9 mouse cellular contexts compared by ENCODE assay signal in genomic region chr3:108013331-108013871, GRCm38 (mm10). TPM values are rescaled to one million over a fixed set of nuclear protein-coding genes. Genes with fewer than 3 reads are reported as not detected.
DNase-seq lines count a peak whose midpoint lies in the region; ATAC-seq and TF ChIP-seq lines count a peak whose summit lies in the region.
"Had no signal": no experiment of that assay in that cellular context is flagged by ENCODE, and none has a peak within 500 bp of the region (broad histone marks: within the 10 kb centered on the region; RNA-seq: fewer than 3 reads in every experiment).

No protein-coding gene starts in this region.

- peak overlapping the region; percentile 2; the same call in 1 of the 2 replicates for H3K27ac ChIP-seq in cerebellum, adult 2 months (ENCODE audit: insufficient read depth, low read length)
- no peak overlapping the region; the same call in 1 of the 2 replicates for H3K27ac ChIP-seq in MEL (ENCODE audit: control insufficient read depth, low read depth, low read length)
- no peak overlapping the region for H3K27ac ChIP-seq in thymus, adult 2 months (ENCODE audit: control insufficient read depth, insufficient read depth, low read length)

- no peak overlapping the region for H3K4me3 ChIP-seq in cerebellum, adult 2 months (replicated peaks; ENCODE audit: insufficient read depth, low read depth, low read length)
- H3K4me3 ChIP-seq in MEL (ENCODE audit: control insufficient read depth in 1 of 2, insufficient read depth in 1 of 2, low read depth in 2 of 2, low read length in 2 of 2) = no peak overlapping the region
- H3K4me3 ChIP-seq in lung, adult 2 months (replicated peaks; ENCODE audit: extremely low read depth, low read depth, low read length) = peak overlapping the region; percentile 15
- H3K4me3 ChIP-seq in thymus, adult 2 months (ENCODE audit: control insufficient read depth, insufficient read depth, low read length) = no peak overlapping the region

- no peak for TF ChIP-seq CTCF in cerebellum, adult 2 months (IDR thresholded peaks at IDR 0.05; ENCODE audit: borderline replicate concordance, insufficient read depth, low read depth, low read length)
- TF ChIP-seq CTCF in MEL (IDR thresholded peaks at IDR 0.05 in 2 of 3, conservative IDR thresholded peaks at IDR 0.05 in 1 of 3; ENCODE audit: control insufficient read depth in 1 of 3, insufficient read depth in 1 of 3, low read depth in 2 of 3, low read length in 3 of 3, poor library complexity in 1 of 3, severe bottlenecking in 1 of 3) = no peak
- no peak for TF ChIP-seq CTCF in lung, adult 2 months (IDR thresholded peaks at IDR 0.05; ENCODE audit: insufficient read depth, low read length)
- no peak for TF ChIP-seq CTCF in thymus, adult 2 months (IDR thresholded peaks at IDR 0.05; ENCODE audit: borderline replicate concordance, control insufficient read depth, extremely low read depth, insufficient read depth, low read length, poor library complexity)

- H3K9ac ChIP-seq in MEL (ENCODE audit: control insufficient read depth, low read depth, low read length, poor library complexity, severe bottlenecking) = no peak overlapping the region

- DNase-seq in cerebellum, adult 2 months = peak in 1 of 2 experiments; percentile 28
- DNase-seq in MEL (ENCODE audit: low read depth, low spot score) = peak; percentile 85
- peak; percentile 63 to 80 for DNase-seq in frontal cortex, postnatal 36 days (ENCODE audit: low spot score in 2 of 2)
- DNase-seq in kidney, postnatal 10 days = peak; percentile 66
- DNase-seq in lung, adult 2 months = peak; percentile 76
- no peak for DNase-seq in neural tube, embryonic 10.5 days (ENCODE audit: extremely low spot score, low spot score)
- DNase-seq in thymus, adult 2 months = no peak

- H3K9me3 ChIP-seq in MEL (replicated peaks; ENCODE audit: insufficient read depth, low read length) = no peaks in the 10 kb centered on the region

- peak in 1 of 2 experiments; percentile 40; a peak in 1 of 4 replicates for TF ChIP-seq EP300 in MEL (IDR thresholded peaks at IDR 0.05; ENCODE audit: low read depth in 1 of 2, low read length in 2 of 2)

- no peaks in the 10 kb centered on the region for H3K27me3 ChIP-seq in cerebellum, adult 2 months (ENCODE audit: control insufficient read depth, insufficient read depth, low read length)
- no peaks in the 10 kb centered on the region for H3K27me3 ChIP-seq in MEL (ENCODE audit: control insufficient read depth in 1 of 2, insufficient read depth in 2 of 2, low read length in 2 of 2)
- H3K27me3 ChIP-seq in thymus, adult 2 months (ENCODE audit: control insufficient read depth, insufficient read depth, low read length) = no peaks in the 10 kb centered on the region

- TF ChIP-seq RAD21 in MEL (IDR thresholded peaks at IDR 0.05; ENCODE audit: low read depth, low read length) = no peak

- H3K36me3 ChIP-seq in MEL (ENCODE audit: control insufficient read depth in 1 of 2, insufficient read depth in 2 of 2, low read length in 2 of 2) = peaks cover 0 to 3% of the 10 kb centered on the region in 2 experiments; a peak in 1 of 4 replicates
- no peaks in the 10 kb centered on the region for H3K36me3 ChIP-seq in thymus, adult 2 months (ENCODE audit: control insufficient read depth, insufficient read depth, low read length)

- ATAC-seq in cerebellum, adult (ENCODE audit: insufficient number of reproducible peaks, low FRiP score, low TSS enrichment) = no peak

- TF ChIP-seq POLR2A in cerebellum, adult 2 months (IDR thresholded peaks at IDR 0.05; ENCODE audit: borderline replicate concordance, insufficient read depth, low read length) = no peak
- no peak for TF ChIP-seq POLR2A in MEL (IDR thresholded peaks at IDR 0.05; ENCODE audit: control insufficient read depth in 1 of 2, insufficient read depth in 1 of 2, low read depth in 1 of 2, low read length in 2 of 2, poor library complexity in 1 of 2)
- TF ChIP-seq POLR2A in lung, adult 2 months (IDR thresholded peaks at IDR 0.05; ENCODE audit: borderline replicate concordance, extremely low read depth, low read depth, low read length) = no peak
- TF ChIP-seq POLR2A in thymus, adult 2 months (IDR thresholded peaks at IDR 0.05; ENCODE audit: control insufficient read depth, extremely low read depth, insufficient read depth, low read length, poor library complexity) = no peak

- no peaks in the 10 kb centered on the region for H3K4me1 ChIP-seq in cerebellum, adult 2 months (ENCODE audit: control insufficient read depth, insufficient read depth, low read length)
- H3K4me1 ChIP-seq in MEL (ENCODE audit: control insufficient read depth in 1 of 2, insufficient read depth in 2 of 2, low read length in 2 of 2) = peaks cover 0 to 15% of the 10 kb centered on the region in 2 experiments; a peak in 2 of 4 replicates
- peaks cover 32% of the 10 kb centered on the region for H3K4me1 ChIP-seq in lung, adult 2 months (ENCODE audit: control insufficient read depth, insufficient read depth, low read length)
- peaks cover under 1% of the 10 kb centered on the region for H3K4me1 ChIP-seq in thymus, adult 2 months (replicated peaks; ENCODE audit: control insufficient read depth, insufficient read depth, low read length)

- WGBS in cerebellum, adult 2 months = 55% methylated on average over 4 of the region's 4 CpGs
- WGBS in lung, adult 2 months = 38% methylated on average over 4 of the region's 4 CpGs
- WGBS in thymus, adult 2 months = 47% methylated on average over 4 of the region's 4 CpGs

- H3K79me2 ChIP-seq in MEL (ENCODE audit: control insufficient read depth, insufficient read depth, low read length, poor library complexity) = no peaks in the 10 kb centered on the region

TF ChIP-seq in MEL, 35 proteins besides CTCF, POLR2A, EP300 and RAD21 (continues in another document):
- TF ChIP-seq TBP (IDR thresholded peaks at IDR 0.05; ENCODE audit: low read depth, low read length) = no peak
- no peak for TF ChIP-seq POLR2AphosphoS2 (IDR thresholded peaks at IDR 0.05; ENCODE audit: low read length)
- no peak for TF ChIP-seq MXI1 (IDR thresholded peaks at IDR 0.05; ENCODE audit: low read depth, low read length)
- TF ChIP-seq USF2 (IDR thresholded peaks at IDR 0.05; ENCODE audit: borderline replicate concordance in 1 of 2, insufficient read depth in 1 of 2, low read depth in 1 of 2, low read length in 2 of 2) = no peak
- TF ChIP-seq GABPA (IDR thresholded peaks at IDR 0.05; ENCODE audit: low read depth, low read length) = peak; percentile 87
- no peak for TF ChIP-seq ZKSCAN1 (IDR thresholded peaks at IDR 0.05; ENCODE audit: low read depth, low read length)
- peak; percentile 55; the same call in 1 of the 2 replicates for TF ChIP-seq SIN3A (IDR thresholded peaks at IDR 0.05; ENCODE audit: low read length)
- no peak for TF ChIP-seq NELFE (IDR thresholded peaks at IDR 0.05; ENCODE audit: low read depth, low read length)
- no peak for TF ChIP-seq MAX (IDR thresholded peaks at IDR 0.05; ENCODE audit: low read length)
- no peak for TF ChIP-seq MAZ (IDR thresholded peaks at IDR 0.05; ENCODE audit: low read depth, low read length)
- peak; percentile 68; the same call in 1 of the 2 replicates for TF ChIP-seq MYC (IDR thresholded peaks at IDR 0.05; ENCODE audit: low read depth, low read length)
- no peak for TF ChIP-seq HCFC1 (IDR thresholded peaks at IDR 0.05; ENCODE audit: low read depth, low read length)
- no peak for TF ChIP-seq TAL1 (IDR thresholded peaks at IDR 0.05; ENCODE audit: low read length)
- TF ChIP-seq CHD2 (IDR thresholded peaks at IDR 0.05; ENCODE audit: low read length) = no peak
- TF ChIP-seq ZNF384 (IDR thresholded peaks at IDR 0.05; ENCODE audit: low read depth, low read length) = no peak
- no peak for TF ChIP-seq NRF1 (IDR thresholded peaks at IDR 0.05; ENCODE audit: insufficient read depth, low read depth, low read length, poor library complexity, severe bottlenecking)
- no peak for TF ChIP-seq CHD1 (IDR thresholded peaks at IDR 0.05; ENCODE audit: low read depth, low read length)
- TF ChIP-seq ETS1 (IDR thresholded peaks at IDR 0.05; ENCODE audit: low read depth, low read length) = peak; percentile 24; the same call in 1 of the 2 replicates
- no peak for TF ChIP-seq POLR2AphosphoS5 (IDR thresholded peaks at IDR 0.05; ENCODE audit: borderline replicate concordance, low read depth, low read length)
- peak; percentile 75 for TF ChIP-seq RCOR1 (IDR thresholded peaks at IDR 0.05; ENCODE audit: low read depth, low read length)
- TF ChIP-seq GATA1 (IDR thresholded peaks at IDR 0.05; ENCODE audit: low read depth, low read length) = 0 out of 2 replicates have a peak, but pooled peaks have one; percentile 9
- no peak for TF ChIP-seq SMC3 (IDR thresholded peaks at IDR 0.05; ENCODE audit: low read depth, low read length)
- no peak for TF ChIP-seq MYB (IDR thresholded peaks at IDR 0.05; ENCODE audit: low read depth, low read length)
- TF ChIP-seq UBTF (IDR thresholded peaks at IDR 0.05; ENCODE audit: borderline replicate concordance, insufficient read depth, low read depth, low read length) = no peak

RNA-seq across cellular contexts. Expression of gene Gstm1, which starts 4.4 kb away (rescaled TPM):
- polyA plus RNA-seq in cerebellum, adult 2 months (2012; rRNA removed) = 323 and 346 TPM in 2 replicates
- total RNA-seq in MEL (2012; rRNA removed) = 0.20 and 0.31 TPM in 2 replicates
- 1 to 10 TPM in 1 of 2 experiments, not detected in 1; 6.7 TPM for polyA plus RNA-seq in MEL (2012; ENCODE audit: insufficient read depth in 1 of 2, insufficient read length in 2 of 2, low read depth in 1 of 2, low replicate concordance in 2 of 2, missing spikeins in 1 of 2)
- polyA plus RNA-seq in lung, adult 2 months (2012; rRNA removed) = 1,241 and 1,426 TPM in 2 replicates
- polyA plus RNA-seq in thymus, adult 2 months (2012; rRNA removed) = 93.0 and 124 TPM in 2 replicates

RNA-seq across cellular contexts. Expression of gene Gstm2, which starts 27.1 kb away (rescaled TPM):
- polyA plus RNA-seq in cerebellum, adult 2 months (2012; rRNA removed) = 3.9 and 5.7 TPM in 2 replicates
- not detected in 2 replicates for total RNA-seq in MEL (2012; rRNA removed)
- polyA plus RNA-seq in MEL (2012; ENCODE audit: insufficient read depth in 1 of 2, insufficient read length in 2 of 2, low read depth in 1 of 2, low replicate concordance in 2 of 2, missing spikeins in 1 of 2) = not detected
- polyA plus RNA-seq in lung, adult 2 months (2012; rRNA removed) = 183 and 285 TPM in 2 replicates
- 15.4 and 28.1 TPM in 2 replicates for polyA plus RNA-seq in thymus, adult 2 months (2012; rRNA removed)

RNA-seq across cellular contexts. Expression of gene Gstm4, which starts 31.3 kb away (rescaled TPM):
- 11.3 and 11.8 TPM in 2 replicates for polyA plus RNA-seq in cerebellum, adult 2 months (2012; rRNA removed)
- 1.3 and 1.4 TPM in 2 replicates for total RNA-seq in MEL (2012; rRNA removed)
- polyA plus RNA-seq in MEL (2012; ENCODE audit: insufficient read depth in 1 of 2, insufficient read length in 2 of 2, low read depth in 1 of 2, low replicate concordance in 2 of 2, missing spikeins in 1 of 2) = 1 to 10 TPM in 1 of 2 experiments, not detected in 1; 7.4 TPM
- polyA plus RNA-seq in lung, adult 2 months (2012; rRNA removed) = 11.7 and 17.9 TPM in 2 replicates
- polyA plus RNA-seq in thymus, adult 2 months (2012; rRNA removed) = 7.9 and 9.7 TPM in 2 replicates

RNA-seq across cellular contexts. Expression of gene Gstm3, which starts 44.3 kb away (rescaled TPM):
- not detected in 2 replicates for polyA plus RNA-seq in cerebellum, adult 2 months (2012; rRNA removed)
- total RNA-seq in MEL (2012; rRNA removed) = not detected in 2 replicates
- polyA plus RNA-seq in MEL (2012; ENCODE audit: insufficient read depth in 1 of 2, insufficient read length in 2 of 2, low read depth in 1 of 2, low replicate concordance in 2 of 2, missing spikeins in 1 of 2) = under 1 TPM in 1 of 2 experiments, not detected in 1; 0.06 TPM
- 0.65 and 3.1 TPM in 2 replicates for polyA plus RNA-seq in lung, adult 2 months (2012; rRNA removed)
- polyA plus RNA-seq in thymus, adult 2 months (2012; rRNA removed) = 1.2 and 1.3 TPM in 2 replicates
- total RNA-seq: gastrocnemius, postnatal 4 days had no signal

Comparison
In these comparisons a context has a peak if more than half of its experiments do, and no peak if none do; other contexts are left out.
1. DNase-seq: peak in MEL (single experiment), frontal cortex, postnatal 36 days (2 of 2), kidney, postnatal 10 days (single experiment) and lung, adult 2 months (single experiment); none in neural tube, embryonic 10.5 days (single experiment) and thymus, adult 2 months (single experiment).
2. RNA of gene Gstm1, which starts 4.4 kb away (polyA plus RNA-seq): 1,241 to 1,426 TPM in lung, adult 2 months, 323 to 346 TPM in cerebellum, adult 2 months and 93.0 to 124 TPM in thymus, adult 2 months; 6.7 TPM in MEL; every median in the first group is over 10 times any median in the second.